Mouse (Mus musculus): ENCODE data around the gene Cpne9.

Cpne9 gene

GRCm38 (mm10) chr6:113351653-113352052 is 69.5 kb downstream of the Cpne9 start:
- Histone ChIP-seq H3K27me3 (ENCODE audit: insufficient read depth, low read length) (no peaks in the 10 kb centered on the region), H3K36me3 (ENCODE audit: insufficient read depth, low read length) (no peaks in the 10 kb centered on the region), H3K9me3 (ENCODE audit: low read length) (no peaks in the 10 kb centered on the region), H3K4me3 (replicated peaks; ENCODE audit: low read length) (no peak overlapping the region), H3K4me1 (replicated peaks; ENCODE audit: low read depth, low read length) (peaks cover 41% of the 10 kb centered on the region)
- TF ChIP-seq CTCF (conservative IDR thresholded peaks at IDR 0.05; ENCODE audit: low read length), result no peak

GRCm38 (mm10) chr6:113352820-113353219 is 70.7 kb downstream of the Cpne9 start:
- TF ChIP-seq POU5F1 (IDR thresholded peaks at IDR 0.05; ENCODE audit: borderline replicate concordance, low read length), result no peak
- TF ChIP-seq NANOG (IDR thresholded peaks at IDR 0.05; ENCODE audit: borderline replicate concordance, low read length), result no peak
- no peak overlapping the region for H3K4me3 ChIP-seq (replicated peaks; ENCODE audit: low read length)
- H3K36me3 ChIP-seq (ENCODE audit: insufficient read depth, low read length), result no peaks in the 10 kb centered on the region
- no peaks in the 10 kb centered on the region for H3K27me3 ChIP-seq (ENCODE audit: insufficient read depth, low read length)
- H3K9me3 ChIP-seq (ENCODE audit: low read length), result no peaks in the 10 kb centered on the region
- peaks cover 36% of the 10 kb centered on the region for H3K4me1 ChIP-seq (replicated peaks; ENCODE audit: low read depth, low read length)

- peaks cover 40% of the 10 kb centered on the region for H3K4me1 ChIP-seq (replicated peaks; ENCODE audit: low read depth, low read length)
- no peaks in the 10 kb centered on the region for H3K36me3 ChIP-seq (ENCODE audit: insufficient read depth, low read length)
- no peak for TF ChIP-seq CTCF (conservative IDR thresholded peaks at IDR 0.05; ENCODE audit: low read length)
- no peak for TF ChIP-seq NANOG (IDR thresholded peaks at IDR 0.05; ENCODE audit: borderline replicate concordance, low read length)
- TF ChIP-seq POU5F1 (IDR thresholded peaks at IDR 0.05; ENCODE audit: borderline replicate concordance, low read length), result no peak
- no peaks in the 10 kb centered on the region for H3K9me3 ChIP-seq (ENCODE audit: low read length)
- H3K27me3 ChIP-seq (ENCODE audit: insufficient read depth, low read length), result no peaks in the 10 kb centered on the region
- H3K4me3 ChIP-seq (replicated peaks; ENCODE audit: low read length), result no peak overlapping the region
Measured at GRCm38 (mm10) chr6:113353696-113354095, 71.6 kb downstream of the Cpne9 start.

All from E14TG2a.4 (cell line).